Mouse (Mus musculus) layer of hippocampus, adult 2 months (tissue): Measurements from ENCODE around the gene Gas2l3. TPM values are rescaled to one million over a fixed set of nuclear protein-coding genes. Genes with fewer than 3 reads are reported as not detected.

ENCODE experiments used
- DNase-seq, 2 experiments: peaks; one replicate each; pipeline ENCODE4 v3.0.0; 2022; ENCODE audit warnings: low spot score in 2 of 2
- H3K27ac ChIP-seq: fragments of 200-600 bp; 2 replicates; pipeline ENCODE4 v1.8.1; 2022
- H3K4me3 ChIP-seq: fragments of 200-600 bp; 2 replicates; pipeline ENCODE4 v1.8.1; 2022; ENCODE audit warnings: mild to moderate bottlenecking
- CTCF ChIP-seq: fragments of 200-600 bp; conservative IDR thresholded peaks from 2 replicates; pipeline ENCODE4 v1.8.1; 2022; ENCODE audit warnings: antibody characterized with exemption, mild to moderate bottlenecking, moderate library complexity
- total RNA-seq, 2 experiments: library from RNA; stranded (reverse); gene quantifications; 2 replicates each; pipeline ENCODE4 v1.2.3; 2021

Gene Gas2l3
- total RNA-seq, 2 experiments from 2014 or later: 1.9 to 2.0 TPM

DNA sequence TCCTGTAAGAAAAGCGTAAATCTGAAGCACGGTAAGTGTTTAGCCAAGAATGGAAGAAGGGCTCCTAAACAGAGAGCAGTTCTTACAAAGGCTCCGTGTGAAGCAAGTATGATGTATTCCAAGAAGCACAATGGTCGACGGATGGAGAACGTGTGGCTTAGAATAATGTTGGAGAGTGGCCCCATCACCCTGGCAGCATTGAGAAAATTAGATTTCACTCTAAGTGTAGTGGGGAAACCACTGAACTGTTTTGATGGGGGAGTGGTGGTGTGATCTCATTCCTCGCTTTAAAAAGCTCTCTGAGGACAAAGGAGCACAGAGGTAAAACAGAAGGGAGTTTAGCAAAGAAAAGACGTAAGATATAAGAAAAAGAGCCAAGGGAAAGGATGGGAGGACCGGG lies 6.3 kb downstream of the Gas2l3 start:
- DNase-seq: no peak
- H3K4me3 ChIP-seq: no peak overlapping the region
- no peak for TF ChIP-seq CTCF
- no peak overlapping the region for H3K27ac ChIP-seq

DNA sequence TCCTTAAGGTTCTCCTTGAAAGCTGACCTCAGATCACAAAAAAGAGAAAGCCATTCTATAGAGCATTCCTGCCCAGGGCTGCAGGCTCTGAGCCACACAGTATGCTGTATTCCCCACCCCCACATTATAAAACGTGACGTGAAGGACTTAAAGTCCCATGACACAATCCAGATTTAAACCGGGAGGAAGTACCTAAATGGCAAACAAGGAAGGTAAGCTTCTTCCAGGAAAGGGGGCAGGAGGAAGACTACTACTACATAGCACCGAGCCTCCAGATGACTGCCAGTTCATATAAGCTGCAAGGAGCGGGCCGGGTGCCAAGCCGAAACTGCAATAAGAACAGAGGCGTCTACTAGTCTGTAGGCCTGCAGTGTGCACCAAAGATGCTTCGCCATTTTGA lies 7.8 kb downstream of the Gas2l3 start:
- no peak for DNase-seq
- Histone ChIP-seq H3K4me3 (no peak overlapping the region), H3K27ac (no peak overlapping the region)
- no peak for TF ChIP-seq CTCF

DNA sequence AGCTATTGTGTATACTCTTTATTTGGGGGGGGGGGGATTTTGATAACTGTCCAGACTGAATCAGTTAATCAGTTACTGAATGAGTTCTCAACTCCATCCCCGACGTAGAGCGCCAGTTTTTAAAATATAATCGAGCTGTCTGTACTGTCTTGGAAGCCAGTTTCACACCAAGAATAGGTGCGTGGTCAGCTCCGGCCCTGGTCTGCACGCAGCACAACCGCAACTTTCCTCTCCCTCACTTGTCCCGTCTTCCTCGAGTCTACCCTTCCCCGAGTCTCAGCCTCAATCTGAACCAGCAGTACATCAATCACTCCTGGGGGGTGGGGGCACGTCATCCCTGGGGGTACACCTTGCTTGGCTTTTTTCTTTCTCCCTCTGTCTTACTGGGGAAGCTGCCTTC lies 8.4 kb downstream of the Gas2l3 start:
- Histone ChIP-seq H3K4me3 (no peak overlapping the region), H3K27ac (no peak overlapping the region)
- no peak for DNase-seq
- TF ChIP-seq CTCF: no peak

DNA sequence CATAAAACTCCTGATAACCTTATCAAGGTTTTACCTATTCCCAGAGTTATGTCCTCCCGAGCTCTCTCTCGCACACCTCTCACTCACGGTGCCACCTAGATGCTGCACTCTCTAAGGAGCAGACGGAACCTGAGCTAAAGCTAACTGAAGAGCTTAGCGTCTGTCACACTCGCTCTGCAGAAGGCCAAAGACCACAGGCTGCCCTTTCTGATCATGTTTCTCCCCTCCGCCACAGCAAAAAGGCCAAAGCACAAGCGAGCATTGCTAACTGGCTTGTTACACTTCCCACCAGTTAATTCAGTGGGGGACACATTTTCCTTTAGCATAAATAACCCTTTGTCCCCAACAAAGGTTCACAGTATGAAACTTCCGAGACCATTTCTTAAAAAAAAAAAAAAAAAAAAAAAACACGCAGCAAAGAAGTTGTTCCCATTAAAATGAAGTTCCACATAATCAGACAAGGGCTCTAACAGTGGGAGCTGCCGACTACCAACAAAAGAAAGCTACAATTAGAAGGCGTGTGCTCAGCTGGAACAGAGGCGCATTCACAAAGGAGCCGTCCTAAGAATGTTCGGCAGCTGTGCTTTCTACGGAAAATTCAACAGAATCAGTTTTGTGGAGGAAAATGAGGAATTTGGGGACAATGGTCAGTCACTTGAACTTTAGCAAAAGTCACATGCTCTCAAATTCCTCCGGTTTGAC lies 9.1 kb downstream of the Gas2l3 start:
- DNase-seq: no peak
- no peak for TF ChIP-seq CTCF
- Histone ChIP-seq H3K4me3 (no peak overlapping the region), H3K27ac (no peak overlapping the region)

DNA sequence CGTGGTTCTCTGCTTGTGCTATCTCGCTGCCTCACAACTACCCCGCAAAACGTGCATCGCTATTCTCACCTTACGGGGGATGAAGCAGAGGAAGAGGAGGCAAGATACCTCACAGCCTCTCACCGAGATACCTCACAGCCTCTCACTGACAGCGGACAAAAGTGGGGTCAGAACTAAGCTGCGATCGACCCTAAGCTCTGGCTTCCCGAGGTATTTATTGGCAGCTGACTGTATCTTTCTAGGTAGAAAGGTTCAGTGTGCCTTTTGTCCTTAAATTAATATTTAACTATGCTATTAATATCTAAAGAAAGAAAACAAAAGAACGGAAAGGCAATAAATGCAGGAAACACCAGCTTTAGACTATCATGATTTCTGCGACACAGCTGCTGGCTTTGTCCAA lies 11.0 kb downstream of the Gas2l3 start:
- DNase-seq: no peak
- Histone ChIP-seq H3K27ac (no peak overlapping the region), H3K4me3 (no peak overlapping the region)
- TF ChIP-seq CTCF: no peak

DNA sequence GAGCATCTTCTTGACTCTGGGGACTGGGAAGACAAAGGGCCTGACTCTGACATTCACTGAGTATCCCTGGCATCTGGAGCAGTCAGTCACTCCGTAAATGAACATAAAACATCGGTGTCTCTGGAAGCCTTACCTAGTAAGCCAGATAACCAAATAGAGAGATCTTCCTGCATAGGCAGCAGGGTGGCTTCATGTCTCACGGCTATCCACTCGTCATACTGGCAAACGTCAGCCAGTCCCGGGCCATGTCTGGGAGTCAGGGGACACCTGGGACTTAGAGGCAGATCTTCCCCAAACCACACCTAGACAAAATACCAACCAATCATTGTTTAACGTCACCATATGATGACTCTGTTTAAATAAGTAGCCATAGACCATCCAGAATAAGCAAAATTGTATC lies 13.0 kb downstream of the Gas2l3 start:
- no peak for TF ChIP-seq CTCF
- no peak for DNase-seq
- Histone ChIP-seq H3K27ac (no peak overlapping the region), H3K4me3 (no peak overlapping the region)

DNA sequence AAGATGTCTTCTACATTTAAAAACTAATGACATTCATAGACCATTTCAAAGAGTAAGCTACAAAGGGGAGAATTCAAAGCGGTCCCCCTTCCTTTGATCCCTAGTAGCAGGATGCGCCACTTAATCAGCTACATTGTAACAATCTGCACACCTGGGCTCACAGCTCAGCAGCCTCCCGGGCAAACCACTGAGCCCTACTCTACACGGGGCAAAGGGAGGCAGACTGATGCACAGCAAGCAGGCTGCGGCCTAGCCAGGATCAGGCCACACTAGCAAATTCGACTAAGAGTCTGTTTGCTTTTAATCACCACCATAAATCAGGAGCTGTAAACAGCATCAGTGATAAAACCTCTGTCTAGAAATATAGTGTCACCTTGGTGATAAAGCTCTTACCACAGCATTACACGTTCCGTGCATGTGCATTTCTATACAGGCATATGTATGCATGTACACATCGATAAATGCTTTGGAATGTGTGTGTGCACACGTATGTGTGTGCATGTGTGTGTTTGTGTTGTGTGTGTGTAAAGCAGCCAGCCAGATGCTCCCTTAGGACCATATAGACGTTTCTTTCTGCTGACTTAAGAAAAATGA lies 18.9 kb downstream of the Gas2l3 start:
- no peak overlapping the region for H3K4me3 ChIP-seq
- no peak for DNase-seq
- TF ChIP-seq CTCF: no peak
- no peak overlapping the region for H3K27ac ChIP-seq

DNA sequence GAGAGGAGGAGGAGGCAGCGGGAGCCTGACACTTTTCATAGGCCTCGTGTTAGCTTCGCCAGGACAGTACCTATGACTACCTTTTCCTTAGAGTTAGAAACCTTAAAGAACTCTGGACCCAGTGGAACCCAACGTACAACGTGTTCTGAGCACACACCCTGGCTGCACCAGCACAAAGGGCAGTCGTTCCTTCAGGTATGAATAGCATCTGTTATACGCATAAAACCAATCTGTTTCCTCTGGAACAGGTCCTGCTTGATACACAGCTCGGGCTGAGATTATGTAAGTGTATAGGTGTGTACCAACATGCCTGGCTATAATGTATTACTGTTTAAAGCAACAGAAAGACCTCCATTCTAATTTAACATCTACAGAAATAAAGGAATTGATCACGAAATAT lies 19.6 kb downstream of the Gas2l3 start:
- TF ChIP-seq CTCF: no peak
- H3K27ac ChIP-seq: no peak overlapping the region
- no peak overlapping the region for H3K4me3 ChIP-seq

DNA sequence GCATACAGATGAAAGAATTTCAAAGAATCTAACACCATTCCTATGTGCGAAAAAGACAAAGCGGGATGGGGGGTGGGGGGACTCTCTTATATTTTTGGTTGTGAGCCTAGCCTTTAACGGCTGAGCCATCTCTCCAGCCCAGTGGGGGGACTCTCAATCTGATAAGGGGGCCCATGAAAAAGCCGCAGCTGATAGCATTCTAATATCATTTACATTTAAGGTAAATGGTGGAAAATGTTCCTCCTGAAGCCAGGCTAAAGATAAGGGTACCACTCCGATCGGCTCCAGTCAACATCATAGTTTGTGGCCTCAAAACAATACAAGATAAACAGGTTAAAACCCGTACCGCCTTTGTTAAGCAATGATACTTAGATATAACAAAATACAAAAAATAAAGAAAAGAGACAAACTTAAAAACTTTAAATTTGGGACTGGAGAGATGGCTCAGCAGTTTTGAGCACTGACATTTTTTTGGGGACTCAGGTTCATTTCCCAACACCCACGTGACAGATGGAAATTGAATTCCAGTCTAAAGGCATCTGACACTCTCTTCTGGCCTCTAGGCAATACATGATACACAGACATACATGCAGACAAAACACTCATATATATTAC lies 20.5 kb downstream of the Gas2l3 start:
- Histone ChIP-seq H3K27ac (no peak overlapping the region), H3K4me3 (no peak overlapping the region)
- no peak for DNase-seq
- no peak for TF ChIP-seq CTCF

More for the DNA sequence above, 19.6 kb downstream of the Gas2l3 start:
- DNase-seq: no peak

DNA sequence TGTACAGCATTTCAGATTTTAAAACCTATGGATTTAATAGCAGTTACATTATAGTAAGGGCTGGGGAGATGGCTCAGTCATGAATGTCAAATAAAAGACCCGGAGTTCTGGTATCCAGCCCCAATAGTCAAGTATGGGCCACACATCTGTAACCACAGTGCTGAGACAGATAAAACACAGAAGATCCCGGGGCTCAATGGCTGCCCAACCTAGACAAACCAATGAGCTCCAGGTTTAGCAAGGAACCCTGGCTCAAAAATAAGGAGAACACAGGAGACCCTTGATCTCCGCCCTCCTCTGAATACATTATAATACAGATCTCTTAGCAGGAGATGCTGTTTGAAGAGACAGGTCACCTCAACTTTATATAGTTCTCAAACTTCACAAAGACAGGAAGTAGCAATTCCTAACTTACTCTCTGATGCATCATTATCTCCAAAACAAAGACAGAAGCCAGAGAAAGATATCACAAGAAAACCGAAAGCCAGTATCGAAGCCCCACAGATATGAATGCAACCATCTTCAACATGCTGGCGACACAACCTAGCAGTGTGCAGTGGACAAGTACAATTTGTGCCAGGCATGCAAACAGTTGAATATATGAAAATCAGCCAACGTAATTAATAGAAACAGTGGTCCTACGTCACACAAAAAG lies 21.1 kb downstream of the Gas2l3 start:
- no peak for TF ChIP-seq CTCF
- no peak for DNase-seq
- H3K27ac ChIP-seq: no peak overlapping the region
- no peak overlapping the region for H3K4me3 ChIP-seq

DNA sequence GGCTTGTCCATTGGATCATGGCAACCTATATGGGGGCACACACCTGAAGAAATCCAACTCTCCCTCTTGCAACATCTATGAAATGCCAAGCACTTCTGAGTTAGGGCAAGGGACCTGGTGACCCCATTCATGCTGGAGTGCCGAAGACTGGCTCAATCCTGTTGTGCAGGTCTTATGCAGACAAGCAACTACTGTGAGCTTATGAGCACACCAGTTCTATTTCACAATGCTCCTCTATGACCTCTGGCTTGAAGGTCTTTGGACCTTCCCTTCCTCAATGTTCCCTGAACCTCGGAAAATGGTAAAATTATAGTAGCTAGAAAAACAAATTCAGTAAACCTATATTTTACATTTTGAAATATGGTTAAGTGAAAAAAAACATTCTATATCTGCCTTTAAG lies 25.8 kb downstream of the Gas2l3 start:
- Histone ChIP-seq H3K27ac (no peak overlapping the region), H3K4me3 (no peak overlapping the region)
- DNase-seq: no peak
- no peak for TF ChIP-seq CTCF

DNA sequence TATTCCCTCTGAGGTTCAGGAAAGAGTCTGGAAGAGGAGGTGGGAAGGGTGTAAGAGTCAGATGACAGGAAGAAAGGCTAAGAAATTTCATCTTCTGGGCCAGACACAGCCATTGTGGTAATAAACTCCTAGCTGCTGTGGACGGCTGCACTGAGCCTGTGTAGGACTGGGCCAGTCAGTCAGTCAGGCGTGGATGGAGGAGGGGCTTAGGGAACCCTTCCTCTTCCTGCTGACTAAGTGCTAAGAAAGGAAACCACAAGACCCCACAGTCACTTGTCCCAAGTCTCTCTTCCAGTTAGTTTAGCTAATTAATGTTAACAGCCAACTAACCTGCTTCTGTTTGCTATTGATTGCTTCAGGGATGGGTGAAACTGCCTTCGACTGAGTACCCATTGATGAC lies 28.3 kb downstream of the Gas2l3 start:
- no peak for TF ChIP-seq CTCF

DNA sequence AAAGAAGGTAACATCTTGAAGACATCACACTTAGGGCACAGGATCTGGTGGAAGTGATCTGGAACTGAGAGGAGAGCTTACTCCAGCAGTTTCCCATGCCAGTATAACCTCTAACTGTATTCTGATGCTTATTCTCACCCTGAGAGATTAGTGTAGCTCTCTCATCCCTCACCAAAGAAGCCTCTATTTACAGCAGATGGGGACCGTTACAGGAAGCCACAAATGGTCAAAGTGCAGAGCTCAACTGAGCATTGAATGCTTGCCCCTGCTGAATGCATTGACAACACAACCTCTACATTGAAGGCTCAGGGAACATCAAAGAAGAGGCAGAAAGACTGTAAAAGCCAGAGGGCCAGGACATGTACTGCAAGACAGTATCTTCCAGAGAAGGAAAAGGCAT lies 36.2 kb downstream of the Gas2l3 start:
- TF ChIP-seq CTCF: no peak
- Histone ChIP-seq H3K4me3 (no peak overlapping the region), H3K27ac (no peak overlapping the region)
- no peak for DNase-seq

More for the DNA sequence above, 28.3 kb downstream of the Gas2l3 start:
- no peak overlapping the region for H3K4me3 ChIP-seq
- H3K27ac ChIP-seq: no peak overlapping the region
- no peak for DNase-seq
